Mouse (Mus musculus): ENCODE data around the gene Zcchc14.

DNA sequence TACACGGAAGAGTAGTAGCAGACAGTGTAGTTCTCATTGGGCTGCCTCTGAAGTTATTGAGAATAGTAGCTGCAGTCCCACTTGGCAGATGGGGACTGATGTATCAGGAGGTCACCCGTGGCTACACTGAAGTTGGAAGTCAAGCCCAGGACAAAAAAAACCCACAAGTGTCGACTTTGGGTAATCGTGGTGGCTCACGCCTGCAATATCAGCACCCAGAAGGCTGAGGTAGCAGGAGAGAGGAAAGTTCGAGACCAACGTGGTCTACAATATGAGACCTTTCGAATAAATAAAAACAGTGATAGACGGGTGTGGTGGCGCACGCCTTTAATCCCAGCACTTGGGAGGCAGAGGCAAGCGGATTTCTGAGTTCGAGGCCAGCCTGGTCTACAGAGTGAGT is 68.0 kb downstream of the Zcchc14 start:
- TF ChIP-seq CTCF (conservative IDR thresholded peaks at IDR 0.05; ENCODE audit: insufficient read depth, insufficient read length, low read depth, low read length) (no peak), POLR2A (IDR thresholded peaks at IDR 0.05; ENCODE audit: low read depth, low read length) (no peak)

Data from kidney, adult 2 months (tissue).